Mouse (Mus musculus) testis, postnatal 14 days (tissue): Measurements from ENCODE around the gene Zbtb2.
"Not testable (repeated sequence)": the region's sequence is repeated elsewhere in the genome, so short reads cannot be mapped to it uniquely, and the experiment has no call there.

ENCODE experiments used
- DNase-seq: peaks from one replicate; pipeline ENCODE4 v3.0.0; 2021; ENCODE audit warnings: low spot score

The Zbtb2 gene

DNA sequence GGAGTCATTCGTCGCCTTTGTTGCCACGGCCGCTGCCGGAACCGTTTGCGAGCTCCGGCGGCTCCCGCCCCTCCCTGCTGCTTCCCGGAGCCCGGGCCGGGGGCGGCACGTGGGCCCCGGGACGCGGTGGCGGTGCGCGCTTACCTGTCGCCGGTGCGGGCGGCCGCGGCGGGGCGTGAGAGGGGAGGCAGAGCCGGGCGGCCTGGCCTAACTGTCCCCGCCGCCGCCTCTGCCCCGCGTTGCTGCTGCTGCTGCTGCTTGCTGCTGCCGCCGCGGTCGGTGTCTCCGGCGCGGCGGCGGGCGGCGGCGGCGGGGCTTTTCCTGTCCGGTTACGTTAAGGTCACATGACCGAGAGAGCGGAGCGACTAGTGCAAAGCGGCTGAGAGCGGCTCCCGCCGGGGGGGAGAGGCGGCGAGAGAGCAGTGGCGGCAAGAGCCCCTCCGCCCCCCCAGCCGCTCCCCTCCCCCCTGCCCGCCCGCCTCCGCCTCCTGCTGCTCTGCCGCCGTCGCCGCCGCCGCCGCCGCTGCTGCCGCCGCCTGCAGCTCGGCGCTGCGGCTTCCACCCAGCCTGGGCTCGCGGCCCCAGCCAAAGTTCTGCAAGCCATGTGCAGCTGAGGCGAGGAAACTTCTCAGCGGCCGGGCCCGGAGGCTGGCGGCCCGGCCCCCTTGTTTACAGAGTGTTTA, at the start of gene Zbtb2:
Gene Zbtb2, minus strand, starts transcription at position 408 of the 683 bp plus-strand sequence.
- peak; percentile 77 for DNase-seq

DNA sequence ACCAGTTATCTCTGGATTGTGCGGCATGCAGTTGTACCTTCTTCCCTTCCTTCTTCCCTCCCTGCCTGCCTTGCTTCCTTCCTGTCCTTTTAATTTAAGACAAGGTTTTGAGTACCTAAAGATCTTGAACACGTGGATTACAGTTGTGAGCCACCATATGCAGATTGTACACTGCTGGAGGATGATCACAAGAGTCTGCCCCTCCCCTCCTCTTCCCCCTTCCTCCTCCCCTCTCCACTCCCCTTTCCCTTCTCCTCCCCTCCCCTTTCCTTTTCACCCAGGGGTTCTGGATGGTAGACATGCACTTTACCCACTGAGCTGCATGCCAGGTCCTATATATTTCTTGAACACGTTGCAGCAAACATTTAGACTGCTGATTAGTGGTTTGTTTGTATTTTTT, 47.5 kb upstream of the Zbtb2 start:
- no peak for DNase-seq

DNA sequence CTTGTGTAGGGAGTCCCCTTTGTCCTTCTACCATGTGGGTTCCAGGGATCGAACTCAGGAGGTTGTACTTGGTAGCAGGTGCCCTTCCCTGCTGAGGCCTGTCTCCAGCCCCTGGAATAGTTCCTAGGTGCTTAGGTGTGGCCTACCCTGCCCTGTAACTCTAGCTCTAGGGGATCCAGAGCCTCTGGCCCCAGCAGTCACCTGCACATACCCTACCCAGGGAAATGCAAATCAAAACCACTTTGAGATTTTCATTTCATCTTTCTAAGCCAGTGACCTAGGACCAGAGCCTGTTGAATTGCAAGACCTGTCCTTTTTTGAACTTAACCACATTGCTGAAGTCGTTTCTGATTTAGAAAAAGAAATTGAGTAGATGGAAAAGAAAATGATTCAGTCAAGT, 46.0 kb upstream of the Zbtb2 start:
- DNase-seq, result not testable (repeated sequence)

DNA sequence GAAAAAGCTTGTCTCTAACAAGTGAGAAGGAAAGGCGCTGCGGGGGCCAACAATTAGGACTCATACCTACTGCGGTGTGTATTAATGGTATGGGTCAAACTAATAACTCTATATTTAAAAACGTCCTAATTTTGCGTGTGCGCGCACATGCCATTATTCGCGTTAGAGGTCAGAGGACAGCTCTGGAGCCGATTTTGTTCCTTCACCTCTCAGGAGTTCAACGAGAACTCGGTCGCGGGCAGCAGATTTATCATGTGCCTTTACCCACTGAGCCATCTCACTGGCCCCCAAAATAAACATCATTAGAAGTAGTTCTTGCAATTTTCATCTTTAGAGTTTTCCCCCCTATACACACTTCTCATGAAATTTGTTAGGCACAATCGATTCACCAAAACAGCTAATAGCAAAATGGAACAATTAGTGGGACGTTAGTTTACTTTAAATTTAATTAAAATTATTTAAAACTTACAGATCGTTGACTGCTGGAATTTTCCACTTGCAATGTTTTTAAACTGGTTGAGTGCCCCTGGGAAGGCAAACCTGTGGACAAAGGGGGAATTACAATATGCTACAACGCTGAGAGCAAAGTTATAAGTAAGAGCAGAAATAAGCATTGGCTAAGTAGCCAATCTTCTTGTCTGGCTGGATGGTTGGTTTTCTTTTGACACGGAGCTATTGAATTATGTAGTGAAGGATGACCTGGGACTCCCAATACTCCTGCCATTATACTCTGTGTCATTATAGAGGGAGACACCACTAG, 45.3 kb upstream of the Zbtb2 start:
- DNase-seq, result no peak

DNA sequence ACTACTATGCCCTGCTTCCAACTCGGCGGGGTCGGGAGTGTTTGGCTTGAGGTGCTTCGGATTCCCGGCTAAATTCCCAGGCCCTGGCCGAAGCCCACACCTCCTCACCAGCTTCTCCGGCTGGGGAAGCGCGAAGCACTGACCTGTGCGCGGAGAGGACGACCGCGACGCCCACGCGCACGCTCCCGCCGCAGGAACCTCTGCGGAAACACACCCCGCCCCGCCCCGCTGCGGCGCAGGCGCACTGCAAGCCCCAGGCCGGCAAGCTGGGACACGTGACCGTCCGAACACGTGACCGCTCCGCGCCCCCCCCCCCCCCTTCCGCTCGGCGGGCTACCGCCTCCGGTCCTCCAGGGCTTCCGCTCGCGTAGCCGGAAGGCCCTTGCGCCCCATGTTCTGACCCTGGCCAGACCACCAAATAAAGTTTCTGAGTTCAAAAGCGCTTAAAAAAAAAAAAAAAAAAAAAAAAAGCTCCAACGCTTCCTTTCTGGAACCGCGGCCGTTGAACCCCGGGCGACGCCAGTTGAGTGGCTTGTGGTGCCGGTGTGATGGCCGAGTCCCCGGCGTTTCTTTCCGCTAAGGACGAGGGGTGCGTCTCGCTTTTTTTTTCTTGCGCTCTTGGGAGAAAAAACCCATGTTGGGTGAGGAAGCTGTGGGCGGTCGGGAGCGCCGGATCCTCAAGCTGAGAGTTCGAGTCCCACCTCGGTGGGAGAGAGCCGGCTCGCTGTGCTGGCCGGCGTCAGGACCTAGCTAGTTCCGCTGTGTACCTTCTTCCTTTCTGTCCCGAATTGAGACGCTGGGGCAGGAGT, 44.4 kb upstream of the Zbtb2 start, which contains the start of the genes Rmnd1 and Armt1:
Gene Rmnd1, minus strand, starts transcription at position 266 of the 809 bp plus-strand sequence.
Gene Armt1, plus strand, starts transcription at position 345 of the 809 bp plus-strand sequence.
- peak; percentile 95 for DNase-seq

DNA sequence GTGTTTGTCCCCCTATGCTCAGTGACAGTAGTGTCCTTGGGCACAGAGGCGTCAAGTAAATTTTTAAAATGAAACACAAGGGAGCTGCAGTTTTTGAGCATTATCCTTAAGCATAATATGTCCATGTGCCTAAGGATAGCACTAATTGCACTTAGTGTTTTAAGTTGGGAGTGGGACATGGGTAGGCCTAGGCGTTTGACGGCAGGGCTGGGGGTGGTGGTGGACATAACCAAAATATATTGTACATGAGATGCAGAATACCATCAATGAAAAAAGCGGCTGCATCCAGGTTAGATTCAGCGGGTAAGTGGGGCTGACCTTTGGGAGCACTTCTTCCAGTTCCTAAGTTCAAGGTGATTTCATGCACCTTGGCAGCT, 43.8 kb upstream of the Zbtb2 start:
- DNase-seq, result no peak

DNA sequence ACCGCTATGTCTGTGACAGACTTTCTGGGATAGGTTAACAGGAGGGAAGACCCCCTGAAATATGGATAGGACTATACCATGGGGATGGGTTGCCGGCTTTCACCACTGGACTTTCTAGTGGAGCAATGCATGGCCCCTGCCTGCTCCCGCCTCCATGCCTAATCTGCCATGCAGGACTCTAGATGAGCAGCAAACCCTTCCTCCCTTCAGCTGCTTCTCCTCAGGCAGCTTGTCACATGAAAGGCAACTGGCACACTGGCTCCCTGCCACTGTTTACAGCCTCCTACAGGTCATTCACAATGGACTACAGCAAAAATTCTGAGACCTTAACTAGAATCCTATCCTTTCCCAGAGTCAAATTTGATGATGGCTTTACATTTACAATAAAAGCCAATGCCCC, 42.9 kb upstream of the Zbtb2 start:
- DNase-seq, result no peak

DNA sequence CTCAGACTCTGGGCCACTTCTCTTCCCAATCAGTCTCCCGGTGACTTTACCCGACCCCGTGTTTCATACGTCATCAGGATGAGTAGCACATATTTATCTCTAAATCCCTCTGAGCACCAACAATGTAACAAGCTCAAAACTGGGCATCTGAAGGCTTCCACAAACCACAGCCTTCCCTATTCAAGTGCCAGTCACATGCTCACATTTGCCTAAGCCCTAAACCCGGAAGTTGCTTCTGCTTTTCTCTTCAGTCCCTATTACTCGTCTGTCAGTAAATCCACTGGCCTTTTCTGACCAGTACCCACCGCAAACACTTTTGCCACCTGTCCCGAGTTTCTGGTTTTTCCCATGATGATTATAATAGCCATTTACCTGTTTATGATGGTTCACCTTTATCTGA, 42.5 kb upstream of the Zbtb2 start:
- DNase-seq, result no peak

DNA sequence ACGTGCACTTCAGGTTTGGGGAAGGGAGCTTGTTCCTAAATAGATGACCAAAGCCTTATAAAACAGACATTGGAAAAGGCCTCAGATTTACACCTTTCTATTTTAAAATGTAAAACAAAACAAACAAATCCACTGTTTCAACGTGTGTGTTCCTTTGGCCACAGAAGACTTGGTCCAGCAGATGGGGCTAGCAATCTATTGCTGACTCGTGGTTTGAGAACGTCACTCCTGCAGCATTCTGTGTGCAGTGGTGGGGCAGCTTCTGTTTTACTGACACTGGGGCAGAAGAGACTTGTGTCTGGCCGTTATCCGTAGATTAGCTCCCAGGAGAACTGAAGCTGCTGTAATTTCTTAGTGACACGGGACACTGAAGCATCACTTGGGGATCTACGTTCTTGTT, 37.3 kb upstream of the Zbtb2 start:
- DNase-seq, result no peak

DNA sequence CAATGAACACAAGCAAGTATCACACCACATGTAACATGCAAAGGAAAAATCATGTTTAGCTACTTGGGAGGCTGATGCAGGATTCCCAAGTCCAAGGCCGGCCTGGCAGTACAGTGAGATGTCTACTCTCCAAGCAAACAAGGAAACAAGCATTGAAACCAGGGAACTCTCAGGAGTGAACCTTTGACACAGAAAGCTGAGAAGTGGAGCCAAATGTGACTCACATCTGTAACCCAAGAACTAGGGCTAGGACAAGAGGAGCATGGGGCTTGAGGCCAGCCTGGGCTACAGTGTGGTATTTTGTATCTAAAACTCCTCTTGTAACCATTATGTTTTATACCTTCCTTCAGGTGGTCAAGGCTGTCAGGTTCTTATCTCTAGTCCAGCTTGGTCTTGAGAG, 19.3 kb upstream of the Zbtb2 start:
- no peak for DNase-seq

DNA sequence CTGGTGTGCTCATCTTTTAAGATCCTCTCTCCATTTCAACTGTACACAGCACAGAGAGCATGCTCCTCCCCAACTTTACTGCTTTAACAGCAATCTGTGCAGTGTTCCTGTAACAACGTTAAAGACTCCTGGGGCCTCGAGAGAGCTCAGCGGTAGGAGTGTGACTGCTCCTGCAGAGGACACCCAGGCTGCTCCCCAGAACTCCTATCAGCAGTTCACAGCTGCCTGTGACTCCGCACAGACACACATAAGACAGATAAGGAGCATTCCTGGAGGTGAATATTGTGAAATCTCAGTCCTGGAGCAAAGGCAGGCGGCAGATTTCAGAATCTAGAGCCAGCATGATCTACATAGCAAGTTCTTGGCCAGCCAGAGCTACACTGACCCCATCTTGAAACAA, 17.6 kb upstream of the Zbtb2 start:
- DNase-seq, result no peak

DNA sequence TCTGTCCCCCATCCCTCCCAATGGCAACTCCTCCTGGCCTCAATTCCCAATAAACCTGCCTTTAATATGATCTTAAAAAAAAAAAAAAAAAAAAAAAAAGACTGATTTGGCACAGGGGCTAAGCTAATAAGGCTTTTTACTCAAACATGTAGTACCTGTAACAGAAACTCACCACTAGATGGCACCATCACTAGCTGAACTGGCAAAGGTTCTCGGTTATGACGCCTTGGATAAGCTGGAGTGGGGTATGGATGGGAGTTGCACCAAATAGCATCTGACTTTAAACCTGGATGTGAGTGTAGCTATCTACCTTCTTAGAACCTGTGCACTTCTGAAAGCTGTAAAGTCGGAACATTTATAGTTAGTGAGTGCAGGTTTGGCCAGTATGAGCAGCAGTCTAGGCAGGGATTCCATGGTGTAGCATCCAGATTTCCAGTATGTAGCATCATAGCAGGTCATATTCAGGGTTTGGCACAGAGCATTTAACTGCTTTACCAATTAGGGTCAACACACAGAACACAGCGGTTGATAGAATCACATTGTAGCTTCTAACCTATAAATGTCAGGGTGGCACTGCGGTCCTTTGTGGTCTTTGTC, 17.1 kb upstream of the Zbtb2 start:
- DNase-seq, result no peak

DNA sequence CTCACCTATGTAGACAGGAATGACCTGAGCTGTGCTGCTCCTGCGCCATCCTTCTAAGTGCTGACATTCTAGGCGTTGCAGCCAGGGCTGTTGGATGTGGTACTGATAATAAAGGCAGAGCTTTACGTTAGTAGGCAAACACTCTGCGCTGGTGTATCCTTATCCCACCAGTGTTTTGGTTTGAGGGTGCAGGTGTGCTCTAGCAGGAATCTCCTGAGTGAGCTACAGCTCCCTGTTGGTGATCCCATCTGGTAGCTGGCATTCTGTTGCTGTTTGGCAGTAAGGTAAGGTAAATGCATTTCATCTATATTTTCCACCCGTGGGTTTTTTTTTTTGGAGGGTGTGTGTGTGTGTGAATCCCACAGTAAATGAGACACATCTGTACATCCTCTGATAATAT, 10.2 kb upstream of the Zbtb2 start:
- DNase-seq, result no peak

DNA sequence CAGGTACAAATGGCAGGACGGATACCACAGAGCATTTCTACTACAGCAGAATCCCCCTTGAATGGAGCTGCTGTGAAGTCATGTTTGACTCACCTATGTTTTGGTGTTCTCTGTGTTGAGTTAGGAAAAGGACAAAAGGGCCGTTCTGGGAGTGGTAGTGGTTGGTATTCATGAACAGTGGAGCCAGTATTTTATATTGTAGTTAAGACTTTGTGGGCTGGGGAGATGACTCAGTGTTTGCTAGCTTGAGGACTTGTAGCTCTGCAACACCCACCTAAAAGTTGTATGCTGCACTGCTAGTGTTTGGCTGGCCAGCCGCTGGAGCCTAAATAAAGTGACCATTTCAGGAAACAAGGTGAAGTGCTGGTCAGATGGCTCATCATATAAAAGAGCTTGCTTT, 7.4 kb upstream of the Zbtb2 start:
- no peak for DNase-seq

DNA sequence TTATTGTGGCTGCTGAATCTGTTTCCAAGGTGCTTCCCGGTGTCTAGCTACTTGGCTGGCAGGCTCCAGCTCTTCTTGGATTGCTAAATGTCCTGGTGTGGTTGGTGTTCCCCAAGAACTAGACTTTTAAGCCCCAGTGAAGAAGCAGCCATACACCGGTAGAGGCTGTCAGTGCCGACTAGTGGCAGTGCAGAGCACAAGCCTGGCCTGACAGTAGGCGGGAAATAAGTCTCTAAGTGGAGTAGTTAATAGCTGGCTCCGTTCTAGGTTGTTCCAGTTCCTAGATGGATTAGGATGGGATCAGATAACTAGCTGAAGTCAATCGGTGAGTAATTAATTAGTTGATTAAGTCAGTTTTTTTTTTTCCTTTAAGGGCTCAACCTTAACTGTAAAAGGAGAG, 3.9 kb upstream of the Zbtb2 start:
- no peak for DNase-seq

DNA sequence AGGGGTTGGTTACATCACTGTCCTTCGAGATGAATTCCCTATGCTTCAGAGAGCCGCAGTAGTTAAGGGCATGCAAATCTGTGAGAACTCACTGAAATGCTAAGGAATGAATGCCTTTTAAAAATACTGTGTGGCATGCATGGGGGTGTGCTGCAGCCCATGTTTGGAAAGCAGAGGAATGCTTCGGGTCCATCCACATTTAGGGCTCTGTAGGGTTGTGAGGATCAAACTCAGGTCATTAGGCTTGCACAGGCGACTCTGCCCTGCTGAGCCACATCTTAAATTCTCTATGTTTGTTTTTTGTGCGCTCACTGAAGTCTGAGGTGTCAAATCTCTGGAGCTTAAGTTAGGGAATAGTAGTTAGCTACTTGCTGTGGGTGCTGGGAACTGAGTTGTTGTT, 3.2 kb upstream of the Zbtb2 start:
- DNase-seq, result no peak

DNA sequence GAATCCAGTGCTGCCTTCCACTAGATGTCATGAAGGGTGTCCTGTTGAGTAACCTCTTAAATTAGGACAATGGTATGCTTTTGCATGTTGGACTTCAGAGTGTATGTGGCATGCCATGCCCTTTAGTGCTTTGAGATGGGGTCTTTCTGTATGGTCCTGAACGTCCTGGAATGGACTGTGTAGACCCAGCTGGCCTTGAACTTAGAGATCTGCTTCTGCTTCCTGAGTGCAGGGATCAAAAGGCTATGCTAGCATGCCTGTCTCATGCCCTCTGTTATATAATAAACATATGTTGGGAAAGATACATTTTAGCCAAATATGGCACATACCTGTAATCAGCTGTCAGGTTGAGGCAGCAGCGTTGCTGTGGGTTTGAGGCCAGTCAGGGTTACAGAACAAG, 2.6 kb upstream of the Zbtb2 start:
- no peak for DNase-seq

DNA sequence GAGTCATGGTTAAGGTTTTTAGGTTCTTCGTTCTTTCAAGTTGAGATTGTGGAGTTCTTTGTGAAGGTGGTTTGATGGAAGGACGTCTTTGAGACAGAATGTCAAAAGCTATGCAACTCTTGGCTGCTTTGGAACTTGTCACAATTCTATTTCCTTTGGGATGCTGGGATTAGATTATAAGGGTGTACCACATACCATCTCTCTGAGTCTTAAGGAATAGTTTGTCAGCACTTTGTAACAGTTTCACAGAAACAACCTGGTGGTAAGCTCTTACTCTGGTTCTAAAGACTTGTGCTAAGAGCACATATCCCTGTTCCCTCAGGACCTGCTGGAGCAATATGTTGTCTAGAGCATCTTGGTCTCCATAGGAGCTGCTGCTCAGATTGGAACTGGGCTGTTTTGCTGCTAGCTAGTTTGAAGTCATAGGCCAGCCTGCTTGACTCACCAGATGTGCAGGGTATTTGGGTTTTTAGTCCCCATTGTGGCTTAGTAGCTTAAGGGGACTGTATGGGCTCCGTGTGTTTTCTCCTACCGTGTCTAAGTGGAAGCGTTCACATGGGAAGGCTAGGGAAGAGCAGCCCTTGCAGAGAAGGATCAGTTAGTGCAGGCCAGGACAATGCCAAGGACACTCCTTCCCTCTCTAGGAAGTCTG, 1.7 kb upstream of the Zbtb2 start:
- DNase-seq, result no peak

DNA sequence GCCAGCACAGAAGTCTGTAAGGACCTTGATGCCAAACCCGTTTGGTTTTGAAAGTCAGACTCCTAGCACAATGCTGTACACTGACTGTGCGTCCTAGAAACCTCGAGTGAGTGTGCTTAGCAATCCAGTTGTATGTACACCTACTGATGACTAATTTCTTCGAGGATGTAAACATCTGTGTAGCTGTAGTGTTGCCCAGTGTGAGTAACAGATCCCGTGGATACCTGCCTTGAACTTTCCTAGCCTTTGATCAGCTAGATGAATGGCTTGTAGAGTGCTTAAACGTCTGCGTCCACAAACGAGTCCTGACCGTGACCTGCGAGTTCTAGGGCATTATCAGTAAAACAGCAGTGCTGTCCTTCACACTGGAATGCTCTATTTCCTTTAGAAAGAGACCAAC, 1.1 kb upstream of the Zbtb2 start:
- no peak for DNase-seq

DNA sequence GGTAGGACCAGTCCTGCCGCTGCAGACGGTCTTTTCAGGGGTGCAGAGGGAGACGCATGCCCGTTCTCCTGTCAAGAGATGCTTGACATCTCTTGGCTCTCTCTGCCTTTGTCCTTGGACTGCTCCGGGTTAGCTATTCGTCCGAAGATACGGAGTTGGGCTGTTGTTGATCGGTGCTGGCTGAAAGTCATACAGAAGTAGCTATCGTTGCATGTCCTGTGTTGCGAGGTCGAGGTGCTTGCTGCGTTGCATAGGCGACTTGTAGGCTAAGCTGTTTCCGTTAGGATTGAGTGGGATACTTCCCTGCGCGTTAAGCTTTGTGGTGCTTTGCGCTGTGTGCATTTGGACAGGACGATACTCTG, 457 bp upstream of the Zbtb2 start:
- peak; percentile 62 for DNase-seq

DNA sequence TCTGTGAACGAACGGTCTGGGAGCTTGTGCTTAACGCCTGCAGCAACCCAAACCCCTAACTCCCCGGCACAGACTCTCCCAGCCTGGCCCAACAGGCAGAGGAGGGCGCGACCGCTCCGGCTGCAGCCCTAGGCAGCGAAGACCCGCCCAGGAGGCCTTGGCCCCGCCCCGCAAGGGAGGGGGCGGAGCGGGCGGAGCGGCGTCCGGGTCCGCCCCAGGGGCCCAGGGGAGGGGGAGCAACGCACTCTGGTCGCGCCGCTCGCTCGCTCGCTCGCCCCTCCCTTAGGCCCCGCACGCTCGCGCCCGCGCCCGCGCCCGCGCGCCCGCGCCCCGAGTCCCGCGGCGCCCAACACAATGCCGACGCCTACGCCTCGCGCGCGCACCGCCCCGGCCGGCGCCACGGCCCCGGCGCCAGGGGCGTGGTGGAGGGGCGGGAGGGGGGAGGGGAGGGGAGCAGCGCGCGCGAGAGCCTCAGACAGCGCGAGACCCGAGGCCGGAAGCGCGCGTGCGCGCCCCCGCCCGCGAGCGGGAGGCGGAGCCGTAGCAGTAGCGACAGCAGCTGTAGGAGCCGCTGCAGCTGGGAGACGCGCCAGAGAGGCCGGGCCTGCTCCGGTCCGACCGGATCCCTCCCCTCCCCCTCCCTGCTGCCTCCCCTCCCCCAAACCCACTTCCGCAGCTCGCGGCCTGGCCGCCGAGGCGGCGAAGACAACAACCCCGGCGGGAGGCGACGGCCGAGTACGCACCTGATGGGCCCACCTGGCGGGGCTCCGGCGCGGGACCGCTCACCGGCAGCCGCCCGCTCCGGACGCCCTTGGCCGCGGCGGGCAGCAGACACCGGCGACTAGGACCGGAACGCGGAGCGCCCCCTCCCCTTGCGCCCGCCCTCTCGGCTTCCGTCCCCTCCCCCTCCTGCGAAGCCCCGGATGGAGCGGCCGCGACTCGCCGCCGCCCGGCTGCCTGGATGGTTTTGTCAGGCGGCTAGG, 1.0 kb downstream of the Zbtb2 start:
- DNase-seq, result peak; percentile 96
